Mouse (Mus musculus) heart, adult 8-10 months (tissue): ENCODE data around the gene Hist1h2bf. TPM values are rescaled to one million over a fixed set of nuclear protein-coding genes. Genes with fewer than 3 reads are reported as not detected.
"Not testable (repeated sequence)": the region's sequence is repeated elsewhere in the genome, so short reads cannot be mapped to it uniquely, and the experiment has no call there.

Source experiments
- DNase-seq: peaks from one replicate; pipeline ENCODE4 v3.0.0; 2022; ENCODE audit warnings: low spot score
- total RNA-seq, 4 experiments: library from RNA; stranded (reverse); gene quantifications; 2 replicates each; pipeline ENCODE4 v1.2.4; 2022

Hist1h2bf gene
- total RNA-seq, 4 experiments from 2014 or later: 5.9 to 13.7 (median 10.7) TPM

- no peak for DNase-seq
These were observed 17.2 kb upstream of the Hist1h2bf start for GRCm38 (mm10) chr13:23591206-23591605.

GRCm38 (mm10) chr13:23586940-23587225 is 12.9 kb upstream of the Hist1h2bf start:
- DNase-seq: no peak

- no peak for DNase-seq
These were observed 12.3 kb upstream of the Hist1h2bf start for GRCm38 (mm10) chr13:23586099-23586939.

- peak; percentile 94 for DNase-seq
These were observed 11.6 kb upstream of the Hist1h2bf start for GRCm38 (mm10) chr13:23585442-23586098.

- peak; percentile 79 for DNase-seq
These were observed 11.0 kb upstream of the Hist1h2bf start for GRCm38 (mm10) chr13:23585029-23585441.

GRCm38 (mm10) chr13:23584331-23584730 is 10.3 kb upstream of the Hist1h2bf start:
- no peak for DNase-seq

GRCm38 (mm10) chr13:23583387-23584068 is 9.5 kb upstream of the Hist1h2bf start:
- DNase-seq: no peak

GRCm38 (mm10) chr13:23582219-23583056 is 8.4 kb upstream of the Hist1h2bf start:
- no peak for DNase-seq

GRCm38 (mm10) chr13:23581408-23582218 is 7.6 kb upstream of the Hist1h2bf start, which contains the start of gene Hist1h4d:
Gene Hist1h4d, plus strand, starts transcription at chr13:23581598.
- DNase-seq: peak; percentile 100

GRCm38 (mm10) chr13:23577835-23578234 is 3.8 kb upstream of the Hist1h2bf start:
- no peak for DNase-seq

GRCm38 (mm10) chr13:23576906-23577639 is 3.1 kb upstream of the Hist1h2bf start:
- no peak for DNase-seq

GRCm38 (mm10) chr13:23576351-23576881 is 2.4 kb upstream of the Hist1h2bf start:
- no peak for DNase-seq

GRCm38 (mm10) chr13:23575864-23576313 is 1.9 kb upstream of the Hist1h2bf start:
- DNase-seq: not testable (repeated sequence)

- DNase-seq: peak; percentile 75
These were observed 1.4 kb upstream of the Hist1h2bf start, which contains the start of gene Hist1h3d for GRCm38 (mm10) chr13:23575271-23575851. Gene Hist1h3d, plus strand, starts transcription at chr13:23575763.

- DNase-seq: not testable (repeated sequence)
These were observed 662 bp upstream of the Hist1h2bf start for GRCm38 (mm10) chr13:23574546-23575170.

- DNase-seq: not testable (repeated sequence)
These were observed 730 bp downstream of the Hist1h2bf start for GRCm38 (mm10) chr13:23573034-23573897.

- no peak for DNase-seq
These were observed 1.6 kb downstream of the Hist1h2bf start for GRCm38 (mm10) chr13:23572218-23573033.
